Mouse (Mus musculus) olfactory bulb, adult 2 months (tissue): ENCODE measurements around the gene Pqlc2.

Experiments
- CTCF ChIP-seq: fragments of 200-500 bp; IDR thresholded peaks from 2 replicates; pipeline ENCODE4 v1.5.1; 2012; ENCODE audit warnings: low read depth, mild to moderate bottlenecking, low read length, moderate library complexity; ENCODE audit not compliant: insufficient read depth
- POLR2A ChIP-seq: fragments of 200-500 bp; IDR thresholded peaks from 2 replicates; pipeline ENCODE4 v1.6.1; 2012; ENCODE audit warnings: mild to moderate bottlenecking, low read depth, low read length, moderate library complexity; ENCODE audit not compliant: insufficient read depth

- TF ChIP-seq POLR2A: no peak
- no peak for TF ChIP-seq CTCF
Measured at GRCm38 (mm10) chr4:139274573-139274972, 35.9 kb downstream of the Pqlc2 start.
